Mouse (Mus musculus) layer of hippocampus, adult 6 months (tissue): ENCODE results near the gene 4932438H23Rik. TPM values are rescaled to one million over a fixed set of nuclear protein-coding genes. Genes with fewer than 3 reads are reported as not detected.

Experiments used
- long read RNA-seq, 2 experiments: library from polyadenylated mRNA; unstranded; transcript quantifications; one replicate each; pipeline ENCODE4 v2.0.0; 2019 to 2020
- polyA plus RNA-seq: library from polyadenylated mRNA; unstranded; fragments of <200 nt; fragmentation: Nextera tagmentation; gene quantifications from 2 replicates; pipeline ENCODE4 v1.2.3, GENCODE M21; 2021

Gene 4932438H23Rik
- polyA plus RNA-seq, result 0.59 and 2.8 TPM in 2 replicates
- long read RNA-seq, experiment 1, partial matches to known transcripts, result 0 of 4 reads
- long read RNA-seq, experiment 1, other reads (novel, unspliced or antisense), result 0 of 4 reads
- long read RNA-seq, experiment 2, result 0 reads

GRCm38 (mm10) chr16:91095022-91095421 lies at the start of gene 4932438H23Rik:
TSS of gene 4932438H23Rik (minus strand) at chr16:91095122.

DNA sequence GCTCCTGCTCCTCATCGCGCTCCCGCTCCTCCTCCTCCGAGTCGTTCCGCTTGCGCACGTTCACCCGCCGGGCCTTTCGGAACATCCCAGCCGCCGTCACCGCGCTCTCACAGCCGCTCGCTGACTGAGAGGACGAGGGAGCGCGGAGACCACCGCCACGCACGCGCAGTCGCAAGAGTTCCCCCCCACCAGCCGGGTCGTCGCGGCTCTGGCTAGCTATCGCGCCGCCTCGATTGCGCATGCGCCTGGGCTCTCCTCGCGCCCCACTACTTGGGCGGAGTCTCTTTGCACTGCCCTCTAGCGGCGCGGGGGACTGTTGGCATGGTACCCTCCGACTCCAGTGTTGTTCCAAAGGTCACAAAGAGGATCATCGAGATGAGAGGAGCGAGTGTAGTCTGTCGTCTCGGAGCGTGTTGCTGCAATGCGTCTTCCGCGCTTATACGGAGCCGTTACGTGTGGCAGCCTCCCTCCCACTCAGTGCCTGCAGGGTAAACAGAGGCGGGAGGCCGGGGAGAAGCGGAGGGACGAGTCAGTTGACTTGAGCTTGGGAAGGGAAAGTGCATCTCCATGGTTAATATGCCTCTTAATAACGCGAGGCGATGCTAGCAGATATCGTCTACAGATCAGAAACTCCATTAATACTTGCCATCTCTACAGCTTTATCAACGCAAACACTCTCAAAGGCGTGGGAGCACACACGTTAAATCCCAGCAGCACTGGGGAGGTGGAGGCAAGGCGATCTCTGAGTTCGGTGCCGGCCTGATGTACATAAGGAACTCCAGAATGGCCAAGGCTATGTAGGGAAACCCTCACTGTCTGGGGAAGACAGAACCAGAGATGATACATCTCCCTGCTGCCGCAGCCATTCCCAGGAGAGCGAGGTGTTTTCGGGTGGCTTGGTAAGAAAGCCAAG lies 50.4 kb downstream of the 4932438H23Rik start, which contains the start of gene Paxbp1:
Gene Paxbp1, minus strand, starts transcription at position 274 of the 913 bp plus-strand sequence.

DNA sequence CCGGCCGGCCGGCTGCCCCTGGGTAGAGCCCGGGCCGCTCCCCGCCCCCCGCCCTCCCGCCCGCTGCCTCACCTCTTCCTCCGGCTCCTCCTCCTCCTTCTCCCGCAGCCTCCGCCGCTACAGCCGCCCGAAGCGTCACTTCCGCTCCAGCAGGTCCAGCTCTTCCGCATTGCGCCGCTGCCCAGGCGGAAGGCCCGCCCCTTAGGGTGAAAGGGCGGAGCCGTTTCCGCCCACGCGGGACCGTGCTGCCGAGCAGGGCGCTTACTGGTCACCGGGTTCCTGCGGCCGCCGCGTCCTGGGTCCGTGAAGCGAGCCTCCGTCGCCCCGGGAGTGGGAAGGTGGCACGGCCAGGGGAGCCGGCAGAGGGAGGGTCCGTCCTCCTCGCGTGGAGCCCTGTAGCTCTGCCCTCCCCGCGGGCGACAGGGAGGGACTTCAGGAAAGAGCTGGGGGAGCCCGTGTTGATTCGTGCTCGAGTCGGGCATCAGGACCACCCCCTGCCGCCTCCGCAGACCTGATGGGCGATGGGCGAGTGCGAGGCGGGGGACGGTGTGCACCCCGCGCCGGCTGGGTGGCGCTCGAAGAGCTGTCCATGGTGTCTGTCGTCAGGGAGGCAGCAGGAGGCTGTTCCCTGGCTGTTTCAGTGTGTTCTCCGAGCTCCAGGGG lies 83.8 kb downstream of the 4932438H23Rik start, which contains the start of gene Synj1:
Gene Synj1, minus strand, starts transcription at position 288 of the 663 bp plus-strand sequence.

Other genes with a start within 250 kb of the 4932438H23Rik start
- gene Cfap298, start 160.0 kb downstream of the 4932438H23Rik start, polyA plus RNA-seq, result 69.3 and 74.6 TPM in 2 replicates
- gene Synj1, start 83.8 kb downstream of the 4932438H23Rik start, polyA plus RNA-seq, result 51.1 and 56.1 TPM in 2 replicates
- gene Paxbp1, start 50.6 kb downstream of the 4932438H23Rik start, polyA plus RNA-seq, result 2.4 and 4.0 TPM in 2 replicates
- 9.7 and 19.2 TPM in 2 replicates for gene Olig2, start 130.3 kb upstream of the 4932438H23Rik start, polyA plus RNA-seq
- gene Olig1, start 174.7 kb upstream of the 4932438H23Rik start, polyA plus RNA-seq, result 58.9 and 74.9 TPM in 2 replicates